Mouse (Mus musculus) natural killer cell, adult 2 months (primary cell): ENCODE measurements at regions not wholly inside any gene's neighbourhood (a gene's known extent, or its start where the extent isn't known, plus 50 kb on each side); places are given as distances from the start of the nearest gene placed in this dataset.

Experiments
- DNase-seq, 2 experiments: peaks; one replicate each; pipeline ENCODE4 v3.0.0; 2022; ENCODE audit warnings: low spot score in 2 of 2

GRCm38 (mm10) chr2:33983112-33983748 is 95.5 kb upstream of the Mvb12b start:
- no peak for DNase-seq

GRCm38 (mm10) chr2:33981936-33982335 is 94.2 kb upstream of the Mvb12b start:
- DNase-seq = no peak

- DNase-seq = no peak
These were observed 93.6 kb upstream of the Mvb12b start for GRCm38 (mm10) chr2:33981321-33981720.

- DNase-seq = no peak
These were observed 93.1 kb upstream of the Mvb12b start for GRCm38 (mm10) chr2:33980884-33981283.

- no peak for DNase-seq
These were observed 91.5 kb upstream of the Mvb12b start for GRCm38 (mm10) chr2:33979276-33979675.

- no peak for DNase-seq
These were observed 90.8 kb upstream of the Mvb12b start for GRCm38 (mm10) chr2:33978550-33978949.

GRCm38 (mm10) chr2:33977576-33978352 is 90.0 kb upstream of the Mvb12b start:
- no peak for DNase-seq

GRCm38 (mm10) chr2:33977151-33977550 is 89.4 kb upstream of the Mvb12b start:
- no peak for DNase-seq

- DNase-seq = no peak
These were observed 88.4 kb upstream of the Mvb12b start for GRCm38 (mm10) chr2:33976183-33976582.

GRCm38 (mm10) chr2:33975423-33976127 is 87.8 kb upstream of the Mvb12b start:
- DNase-seq = no peak

GRCm38 (mm10) chr2:33974737-33975422 is 87.1 kb upstream of the Mvb12b start:
- DNase-seq = no peak

- DNase-seq = no peak
These were observed 86.3 kb upstream of the Mvb12b start for GRCm38 (mm10) chr2:33974031-33974430.

GRCm38 (mm10) chr2:33973213-33973834 is 85.6 kb upstream of the Mvb12b start:
- DNase-seq = peak; percentile 44 to 66

GRCm38 (mm10) chr2:33966984-33967421 is 79.3 kb upstream of the Mvb12b start:
- no peak for DNase-seq

GRCm38 (mm10) chr2:33966389-33966983 is 78.7 kb upstream of the Mvb12b start:
- no peak for DNase-seq

- no peak for DNase-seq
These were observed 76.3 kb upstream of the Mvb12b start for GRCm38 (mm10) chr2:33964096-33964495.

- DNase-seq = no peak
These were observed 74.8 kb upstream of the Mvb12b start for GRCm38 (mm10) chr2:33962355-33963037.

- DNase-seq = no peak
These were observed 73.8 kb upstream of the Mvb12b start for GRCm38 (mm10) chr2:33961566-33961965.

GRCm38 (mm10) chr2:33957754-33958153 is 70.0 kb upstream of the Mvb12b start:
- DNase-seq = peak; percentile 19 to 34

- DNase-seq = no peak
These were observed 56.6 kb upstream of the Mvb12b start for GRCm38 (mm10) chr2:33944301-33944700.

- no peak for DNase-seq
These were observed 54.3 kb upstream of the Mvb12b start for GRCm38 (mm10) chr2:33942085-33942484.
